Mouse (Mus musculus) MEL (cell line): ENCODE measurements at regions not wholly inside any gene's neighbourhood (a gene's known extent, or its start where the extent isn't known, plus 50 kb on each side); places are given as distances from the start of the nearest gene placed in this dataset.

Experiments
- DNase-seq: peaks from one replicate; pipeline ENCODE4 v3.0.0; 2011; ENCODE audit warnings: low read depth, low spot score
- H3K27ac ChIP-seq: 2 replicates; pipeline ENCODE4 v1.5.1; 2012; ENCODE audit warnings: low read depth, mild to moderate bottlenecking, control low read depth, low read length, moderate library complexity; ENCODE audit not compliant: control insufficient read depth
- H3K27me3 ChIP-seq, 2 experiments: fragments of 150-350 bp in 1 of 2; sonication (generic) in 1 of 2; 2 replicates each; pipeline ENCODE4 v1.6.1; 2012; ENCODE audit warnings: low read length in 2 of 2, mild to moderate bottlenecking in 2 of 2, improper control_type of control experiment in 1 of 2, moderate library complexity in 1 of 2; ENCODE audit not compliant: insufficient read depth in 2 of 2, control insufficient read depth in 1 of 2
- H3K36me3 ChIP-seq, 2 experiments: 2 replicates each; pipeline ENCODE4 v1.6.1; 2012 to 2014; ENCODE audit warnings: low read length in 2 of 2, improper control_type of control experiment in 1 of 2, inconsistent platforms in 1 of 2, mild to moderate bottlenecking in 1 of 2; ENCODE audit not compliant: insufficient read depth in 2 of 2, control insufficient read depth in 1 of 2
- H3K4me1 ChIP-seq, 2 experiments: fragments of 150-350 bp in 1 of 2; sonication (generic) in 1 of 2; 2 replicates each; pipeline ENCODE4 v1.6.1; 2012; ENCODE audit warnings: low read length in 2 of 2, improper control_type of control experiment in 1 of 2, mild to moderate bottlenecking in 1 of 2; ENCODE audit not compliant: insufficient read depth in 2 of 2, control insufficient read depth in 1 of 2
- H3K4me3 ChIP-seq, 2 experiments: fragments of 150-350 bp in 1 of 2; sonication (generic) in 1 of 2; 2 replicates each; pipeline ENCODE4 v1.5.1; 2012; ENCODE audit warnings: low read depth in 2 of 2, low read length in 2 of 2, mild to moderate bottlenecking in 2 of 2, moderate library complexity in 2 of 2, control low read depth in 1 of 2, improper control_type of control experiment in 1 of 2; ENCODE audit not compliant: control insufficient read depth in 1 of 2, insufficient read depth in 1 of 2
- H3K79me2 ChIP-seq: 2 replicates; pipeline ENCODE4 v1.6.1; 2012; ENCODE audit warnings: mild to moderate bottlenecking, low read length, moderate library complexity; ENCODE audit not compliant: control insufficient read depth, poor library complexity, insufficient read depth
- H3K9ac ChIP-seq: 2 replicates; pipeline ENCODE4 v1.6.1; 2012; ENCODE audit warnings: low read depth, mild to moderate bottlenecking, control low read depth, low read length, moderate library complexity; ENCODE audit not compliant: control insufficient read depth, poor library complexity, severe bottlenecking
- H3K9me3 ChIP-seq: fragments of 150-350 bp; sonication (generic); replicated peaks from 2 replicates; pipeline ENCODE4 v1.6.1; 2012; ENCODE audit warnings: mild to moderate bottlenecking, low read length, improper control_type of control experiment, moderate library complexity; ENCODE audit not compliant: insufficient read depth
- BHLHE40 ChIP-seq: IDR thresholded peaks from 2 replicates; pipeline ENCODE4 v1.6.1; 2012; ENCODE audit warnings: low read depth, mild to moderate bottlenecking, inconsistent platforms, low read length, improper control_type of control experiment, borderline replicate concordance
- CHD2 ChIP-seq: IDR thresholded peaks from 2 replicates; pipeline ENCODE4 v1.6.1; 2011; ENCODE audit warnings: low read length, improper control_type of control experiment
- E2F4 ChIP-seq: IDR thresholded peaks from 2 replicates; pipeline ENCODE4 v1.6.1; 2011; ENCODE audit warnings: low read depth, low read length, improper control_type of control experiment, borderline replicate concordance
- ETS1 ChIP-seq: IDR thresholded peaks from 2 replicates; pipeline ENCODE4 v1.6.1; 2012; ENCODE audit warnings: low read depth, mild to moderate bottlenecking, inconsistent platforms, low read length, improper control_type of control experiment, moderate library complexity
- JUND ChIP-seq: IDR thresholded peaks from 2 replicates; pipeline ENCODE4 v1.6.1; 2011; ENCODE audit warnings: low read depth, mild to moderate bottlenecking, improper control_type of control experiment, low read length
- KAT2A ChIP-seq: conservative IDR thresholded peaks from 2 replicates; pipeline ENCODE4 v1.6.1; 2012; ENCODE audit warnings: low read depth, low read length, improper control_type of control experiment, inconsistent platforms
- MEF2A ChIP-seq: IDR thresholded peaks from 2 replicates; pipeline ENCODE4 v1.6.1; 2014; ENCODE audit warnings: low read depth, mild to moderate bottlenecking, inconsistent platforms, low read length, improper control_type of control experiment; ENCODE audit not compliant: poor library complexity, insufficient replicate concordance, severe bottlenecking; ENCODE audit errors: extremely low read depth
- MXI1 ChIP-seq: IDR thresholded peaks from 2 replicates; pipeline ENCODE4 v1.6.1; 2011; ENCODE audit warnings: mild to moderate bottlenecking, low read depth, low read length, improper control_type of control experiment
- MYB ChIP-seq: IDR thresholded peaks from 2 replicates; pipeline ENCODE4 v1.6.1; 2011; ENCODE audit warnings: mild to moderate bottlenecking, low read depth, low read length, improper control_type of control experiment
- MYC ChIP-seq: IDR thresholded peaks from 2 replicates; pipeline ENCODE4 v1.6.1; 2011; ENCODE audit warnings: low read depth, mild to moderate bottlenecking, low read length, improper control_type of control experiment, moderate library complexity
- NELFE ChIP-seq: IDR thresholded peaks from 2 replicates; pipeline ENCODE4 v1.6.1; 2011; ENCODE audit warnings: low read depth, low read length, improper control_type of control experiment
- NRF1 ChIP-seq: IDR thresholded peaks from 2 replicates; pipeline ENCODE4 v1.6.1; 2014; ENCODE audit warnings: low read depth, mild to moderate bottlenecking, inconsistent platforms, low read length, improper control_type of control experiment, moderate library complexity; ENCODE audit not compliant: poor library complexity, insufficient read depth, severe bottlenecking
- POLR2AphosphoS2 ChIP-seq: IDR thresholded peaks from 2 replicates; pipeline ENCODE4 v1.6.1; 2011; ENCODE audit warnings: low read length, improper control_type of control experiment
- POLR2AphosphoS5 ChIP-seq: IDR thresholded peaks from 2 replicates; pipeline ENCODE4 v1.6.1; 2012; ENCODE audit warnings: low read depth, borderline replicate concordance, mild to moderate bottlenecking, inconsistent platforms, low read length, moderate library complexity, mixed read lengths
- SIN3A ChIP-seq: IDR thresholded peaks from 2 replicates; pipeline ENCODE4 v1.6.1; 2012; ENCODE audit warnings: low read length, improper control_type of control experiment, inconsistent platforms
- USF1 ChIP-seq: IDR thresholded peaks from 2 replicates; pipeline ENCODE4 v1.6.1; 2014; ENCODE audit warnings: low read depth, mild to moderate bottlenecking, inconsistent platforms, low read length, improper control_type of control experiment, moderate library complexity
- ZC3H11A ChIP-seq: IDR thresholded peaks from 2 replicates; pipeline ENCODE4 v1.6.1; 2012; ENCODE audit warnings: low read depth, mild to moderate bottlenecking, inconsistent platforms, low read length, improper control_type of control experiment
- ZKSCAN1 ChIP-seq: IDR thresholded peaks from 2 replicates; pipeline ENCODE4 v1.6.1; 2012; ENCODE audit warnings: low read depth, mild to moderate bottlenecking, inconsistent platforms, low read length, improper control_type of control experiment, moderate library complexity

DNA sequence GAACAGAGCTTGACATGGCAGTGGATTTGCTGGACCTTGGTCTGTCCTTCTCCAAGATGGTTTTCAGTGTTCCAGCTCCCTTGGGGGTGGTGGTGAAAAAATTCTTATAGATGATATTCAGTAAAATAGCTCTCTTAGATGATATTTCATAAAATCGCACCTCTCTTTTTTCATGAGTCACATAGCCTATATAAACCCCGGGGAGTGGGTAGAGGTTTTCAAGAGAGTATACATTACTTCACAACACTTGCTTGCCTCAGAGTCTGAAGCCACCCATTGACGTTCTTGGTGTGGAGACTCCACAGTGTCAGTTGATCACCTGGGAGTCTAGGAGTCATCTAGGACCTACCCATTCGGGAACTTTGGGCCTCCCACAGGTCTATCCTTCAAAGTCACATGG is 378.7 kb downstream of the 1810013L24Rik start:
- H3K9me3 ChIP-seq: no peaks in the 10 kb centered on the region
- no peak overlapping the region for H3K4me3 ChIP-seq
- no peaks in the 10 kb centered on the region for H3K4me1 ChIP-seq
- no peaks in the 10 kb centered on the region for H3K79me2 ChIP-seq
- no peaks in the 10 kb centered on the region for H3K36me3 ChIP-seq
- H3K27me3 ChIP-seq: no peaks in the 10 kb centered on the region
- TF ChIP-seq ZC3H11A (no peak), BHLHE40 (no peak), KAT2A (no peak), CHD2 (no peak), JUND (no peak), ZKSCAN1 (no peak), MYB (no peak), NELFE (no peak), MXI1 (no peak), POLR2AphosphoS5 (no peak), SIN3A (no peak), E2F4 (no peak), USF1 (no peak), POLR2AphosphoS2 (no peak), ETS1 (no peak), MEF2A (no peak), MYC (no peak)
- no peak for DNase-seq
- H3K27ac ChIP-seq: no peak overlapping the region
- no peak overlapping the region for H3K9ac ChIP-seq

DNA sequence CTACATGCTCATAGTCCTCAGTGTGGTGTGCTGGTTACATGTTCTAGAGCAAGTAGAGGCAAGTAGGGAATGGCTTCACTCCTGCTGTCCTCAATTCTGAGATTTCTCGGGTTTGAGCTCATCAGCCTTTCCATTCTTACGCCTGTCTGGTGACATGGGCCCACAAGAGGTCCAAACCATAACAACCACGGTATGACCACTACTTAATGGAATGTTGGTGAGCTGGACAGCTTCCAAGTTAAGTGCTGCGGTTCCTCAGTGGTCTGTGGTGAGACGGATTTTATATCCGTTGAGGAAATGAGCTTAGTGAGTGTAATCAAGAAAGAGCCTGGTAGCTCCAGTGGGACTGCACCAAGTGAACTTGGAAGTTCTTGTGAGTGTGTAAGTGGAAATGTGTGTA is 381.6 kb downstream of the 1810013L24Rik start:
- Histone ChIP-seq H3K36me3 (no peaks in the 10 kb centered on the region), H3K79me2 (no peaks in the 10 kb centered on the region), H3K9ac (no peak overlapping the region), H3K27me3 (no peaks in the 10 kb centered on the region), H3K9me3 (no peaks in the 10 kb centered on the region), H3K4me3 (no peak overlapping the region), H3K4me1 (no peaks in the 10 kb centered on the region), H3K27ac (no peak overlapping the region)
- TF ChIP-seq KAT2A (no peak), ZKSCAN1 (no peak), CHD2 (no peak), MEF2A (no peak), NRF1 (no peak)
- no peak for DNase-seq
